Mouse (Mus musculus): ENCODE measurements at regions not wholly inside any gene's neighbourhood (a gene's known extent, or its start where the extent isn't known, plus 50 kb on each side); places are given as distances from the start of the nearest gene placed in this dataset.
A peak's percentile ranks its signal among the peaks of the same experiment; 100 is the strongest.

DNA sequence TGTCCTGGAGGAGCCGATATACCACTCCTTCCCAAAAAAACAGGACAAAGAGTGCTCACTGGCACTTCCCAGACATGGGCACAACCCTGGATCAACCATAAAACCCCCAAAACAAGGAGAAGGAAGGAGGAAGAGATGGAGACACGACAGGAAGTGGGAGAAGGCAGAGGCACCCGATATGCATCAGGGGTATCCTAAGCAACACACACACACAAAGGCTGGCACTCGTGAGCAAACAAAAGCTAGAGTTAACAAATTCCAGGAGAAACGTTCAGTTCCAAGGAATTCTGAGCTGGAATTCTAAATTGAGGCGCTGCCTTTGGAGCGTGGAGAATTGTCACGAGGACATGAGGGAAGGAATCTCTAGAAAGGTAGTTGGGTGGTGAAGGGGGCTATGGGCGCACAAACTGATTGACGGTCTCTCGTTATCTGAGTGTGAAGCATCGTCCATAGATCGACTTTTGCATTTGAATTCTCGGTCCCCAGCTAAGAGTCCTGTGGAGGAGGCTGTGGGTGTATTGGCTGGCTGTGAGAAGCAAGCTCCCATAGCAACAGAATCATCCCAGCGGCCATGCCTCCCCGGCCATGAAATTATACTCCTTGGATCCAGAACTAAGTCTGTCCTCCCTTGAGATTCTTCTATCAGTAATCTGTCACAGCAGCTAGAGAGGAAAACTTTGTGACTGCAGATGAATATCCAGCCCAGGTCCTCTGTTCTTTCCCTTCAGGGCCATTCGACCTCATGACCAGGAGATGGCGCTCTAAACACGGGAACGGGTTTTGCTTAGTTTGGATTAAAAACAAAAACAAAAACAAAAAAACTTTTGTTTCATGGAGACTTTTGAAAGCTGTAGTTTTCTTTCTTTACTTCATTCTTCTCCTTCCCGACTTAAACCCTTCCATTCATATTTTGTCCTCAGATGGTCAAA is 69.4 kb upstream of the Ptpn13 start:
- no peak for ATAC-seq (ENCODE audit: insufficient number of reproducible peaks, insufficient read depth, low FRiP score, low TSS enrichment)

DNA sequence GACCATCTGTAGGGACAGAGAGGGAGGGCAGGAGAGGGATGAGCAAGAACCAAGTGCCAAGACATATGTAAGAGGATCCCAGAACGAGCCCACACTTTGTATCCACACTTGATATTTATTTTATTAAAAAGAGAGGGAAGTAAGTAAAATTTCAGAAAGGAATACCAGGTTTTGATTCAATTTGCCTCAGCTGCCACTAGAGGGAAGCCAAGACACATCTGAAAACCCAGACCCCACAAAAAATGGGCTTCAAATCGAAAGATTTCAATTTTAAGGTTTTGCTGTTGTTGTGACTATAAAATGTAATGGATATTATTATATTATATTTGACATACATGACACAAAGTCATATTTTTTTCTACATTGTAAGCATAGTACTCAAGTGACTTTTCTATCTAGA is 81.1 kb upstream of the Ptpn13 start:
- Histone ChIP-seq H3K36me3 (no peaks in the 10 kb centered on the region), H3K4me3 (no peak overlapping the region), H3K9me3 (0 out of 2 replicates have a peak, but pooled peaks cover 6% of the 10 kb centered on the region), H3K9ac (no peak overlapping the region), H3K4me1 (no peaks in the 10 kb centered on the region), H3K27me3 (no peaks in the 10 kb centered on the region), H3K27ac (no peak overlapping the region), H3K4me2 (replicated peaks) (no peak overlapping the region)
- no peak for ATAC-seq (ENCODE audit: insufficient number of reproducible peaks, insufficient read depth, low FRiP score, low TSS enrichment)
- WGBS = 28% methylated on average over 2 of the region's 2 CpGs

More for the DNA sequence above, 69.4 kb upstream of the Ptpn13 start:
- WGBS = 45% methylated on average over 21 of the region's 21 CpGs
- no peak overlapping the region for H3K4me3 ChIP-seq
- no peak overlapping the region for H3K27ac ChIP-seq
- no peaks in the 10 kb centered on the region for H3K9me3 ChIP-seq
- no peaks in the 10 kb centered on the region for H3K4me1 ChIP-seq
- H3K27me3 ChIP-seq = no peaks in the 10 kb centered on the region
- H3K36me3 ChIP-seq = no peaks in the 10 kb centered on the region
- H3K9ac ChIP-seq = no peak overlapping the region
- peak overlapping the region; percentile 11; the same call in 1 of the 2 replicates for H3K4me2 ChIP-seq (replicated peaks)

DNA sequence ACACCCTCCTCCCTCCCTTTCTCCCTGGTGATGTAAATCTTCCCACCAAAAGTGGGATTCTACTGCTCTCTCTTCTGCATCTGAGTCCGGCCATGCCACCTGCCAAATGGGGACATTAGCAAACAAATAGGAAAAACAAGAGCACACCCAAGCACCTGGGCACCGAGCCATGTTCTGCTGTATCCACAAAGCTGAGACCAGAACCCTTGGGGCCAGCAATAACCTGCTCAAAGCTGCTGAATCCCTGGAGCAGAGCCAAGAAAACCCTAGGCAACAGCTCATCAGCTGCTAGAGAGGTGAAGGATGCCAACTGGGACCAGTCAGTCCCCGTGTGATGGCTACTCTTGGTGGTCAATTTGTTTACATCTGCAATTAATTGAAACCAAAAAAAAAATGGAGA is 83.5 kb upstream of the Ptpn13 start:
- ATAC-seq (ENCODE audit: insufficient number of reproducible peaks, insufficient read depth, low FRiP score, low TSS enrichment) = no peak
- peaks cover 5% of the 10 kb centered on the region for H3K4me1 ChIP-seq
- no peak overlapping the region for H3K27ac ChIP-seq
- no peak overlapping the region for H3K4me2 ChIP-seq (replicated peaks)
- no peaks in the 10 kb centered on the region for H3K27me3 ChIP-seq
- no peak overlapping the region for H3K4me3 ChIP-seq
- H3K9ac ChIP-seq = no peak overlapping the region
- WGBS = 57% methylated on average over 3 of the region's 3 CpGs
- H3K9me3 ChIP-seq = 0 out of 2 replicates have a peak, but pooled peaks cover 6% of the 10 kb centered on the region
- H3K36me3 ChIP-seq = no peaks in the 10 kb centered on the region

DNA sequence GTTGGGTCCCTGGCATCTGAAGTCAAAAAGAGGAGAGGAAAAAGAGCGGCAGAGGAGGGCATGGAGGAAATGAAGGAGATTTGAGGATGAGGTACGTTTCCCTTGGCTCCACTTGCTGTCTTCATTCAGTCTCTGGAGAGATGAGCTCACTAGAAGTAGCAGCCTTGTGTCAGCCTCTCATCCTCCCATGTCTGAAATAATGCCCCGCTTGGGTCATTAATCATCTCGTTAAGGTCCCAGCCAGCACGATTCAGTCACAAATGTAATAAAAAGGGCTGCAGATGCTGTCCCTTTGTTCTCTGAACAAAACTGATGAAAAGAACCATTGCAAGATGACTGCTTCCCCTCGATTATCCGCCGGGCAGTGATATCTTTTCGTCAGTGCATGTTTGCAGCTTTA is 84.4 kb upstream of the Ptpn13 start:
- Histone ChIP-seq H3K9me3 (no peaks in the 10 kb centered on the region), H3K27ac (no peak overlapping the region), H3K4me1 (peaks cover 5% of the 10 kb centered on the region), H3K4me2 (replicated peaks) (no peak overlapping the region), H3K27me3 (no peaks in the 10 kb centered on the region), H3K4me3 (no peak overlapping the region), H3K36me3 (no peaks in the 10 kb centered on the region), H3K9ac (no peak overlapping the region)
- WGBS = 58% methylated on average over 9 of the region's 9 CpGs
- ATAC-seq (ENCODE audit: insufficient number of reproducible peaks, insufficient read depth, low FRiP score, low TSS enrichment) = no peak

DNA sequence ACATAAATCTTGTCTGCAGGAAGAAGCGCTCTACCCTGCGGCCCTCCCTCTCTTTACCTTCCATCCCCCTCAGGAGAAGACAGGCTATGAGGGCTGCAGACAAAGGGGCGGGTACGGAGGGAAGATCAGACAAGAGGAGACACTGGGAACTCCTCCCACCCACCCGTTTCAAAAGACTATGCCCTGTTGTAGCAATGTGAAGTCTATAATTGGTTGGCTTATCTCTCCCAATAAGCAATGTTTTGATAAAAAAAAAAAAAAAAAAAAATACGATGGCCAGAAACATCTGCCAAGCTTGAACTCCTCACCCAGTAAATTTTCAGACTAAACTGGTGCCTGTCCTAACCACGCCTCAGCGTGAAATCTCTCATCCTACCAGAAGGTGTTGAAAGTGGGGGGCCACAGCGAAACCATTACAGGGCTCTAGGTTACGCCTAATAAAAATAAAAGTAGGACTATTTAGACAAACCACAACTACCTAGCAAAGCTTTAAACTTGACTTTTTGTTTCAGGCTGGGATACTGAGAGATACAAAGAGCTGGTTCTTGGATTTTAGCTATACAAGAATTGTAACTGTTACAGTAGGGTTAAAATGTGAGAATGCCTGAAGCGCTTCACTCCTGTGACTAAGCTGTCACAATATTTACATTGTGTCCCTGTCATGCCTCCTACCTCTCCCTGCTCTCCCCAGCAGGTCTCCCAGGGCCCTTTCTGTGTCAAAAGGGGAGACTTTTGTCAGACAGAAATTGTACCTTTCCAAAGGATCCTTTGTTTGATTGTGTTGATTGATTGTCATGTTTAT is 88.1 kb upstream of the Ptpn13 start:
- Histone ChIP-seq H3K9ac (no peak overlapping the region), H3K27me3 (no peaks in the 10 kb centered on the region), H3K36me3 (no peaks in the 10 kb centered on the region), H3K9me3 (no peaks in the 10 kb centered on the region), H3K4me3 (no peak overlapping the region), H3K4me2 (replicated peaks) (peak overlapping the region; percentile 16), H3K4me1 (peaks cover 5% of the 10 kb centered on the region), H3K27ac (no peak overlapping the region)
- 0 out of 2 replicates have a peak, but pooled peaks have one; percentile 41 for ATAC-seq (ENCODE audit: insufficient number of reproducible peaks, insufficient read depth, low FRiP score, low TSS enrichment)
- WGBS = 14% methylated on average over 11 of the region's 11 CpGs

DNA sequence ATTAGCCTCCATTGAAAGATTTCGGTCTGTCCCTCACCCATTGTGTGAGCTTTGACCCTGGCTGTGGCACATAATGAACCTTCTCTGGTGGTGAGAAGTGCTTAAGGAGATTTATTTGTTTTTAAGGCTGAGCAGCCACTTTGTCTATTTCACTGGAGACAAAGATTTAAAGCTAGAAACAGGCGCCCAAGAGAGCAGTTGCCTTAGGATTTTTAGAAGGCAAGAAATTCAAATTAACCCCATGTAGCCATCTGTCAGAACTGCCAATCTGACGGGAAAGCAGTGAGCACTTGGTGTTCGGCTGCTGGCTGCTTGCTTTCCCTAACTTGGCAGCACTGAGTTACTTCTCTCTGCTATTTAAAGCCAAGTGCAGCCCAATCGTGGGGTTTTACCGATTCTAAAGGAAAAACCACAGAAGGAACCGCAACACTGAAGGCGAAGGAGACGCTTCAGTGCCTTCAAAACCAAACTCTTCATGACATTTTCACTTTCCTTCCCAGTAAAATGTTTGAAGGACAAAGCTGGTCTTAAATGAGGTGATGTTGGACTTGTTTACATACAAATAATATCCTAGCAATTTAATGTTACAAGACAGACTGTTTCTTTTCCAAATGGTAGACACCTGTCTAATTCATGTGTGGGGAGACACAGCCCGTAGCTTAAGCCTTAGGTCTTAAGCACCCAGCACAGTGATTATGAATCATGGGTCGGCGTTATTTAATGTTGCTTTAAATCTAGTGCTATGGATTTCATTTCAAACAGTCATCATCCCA is 88.9 kb upstream of the Ptpn13 start:
- peaks cover 5% of the 10 kb centered on the region for H3K4me1 ChIP-seq
- no peak overlapping the region for H3K27ac ChIP-seq
- WGBS = 22% methylated on average over 12 of the region's 12 CpGs
- peak overlapping the region; percentile 16 for H3K4me2 ChIP-seq (replicated peaks)
- no peaks in the 10 kb centered on the region for H3K27me3 ChIP-seq
- no peak overlapping the region for H3K9ac ChIP-seq
- no peaks in the 10 kb centered on the region for H3K36me3 ChIP-seq
- ATAC-seq (ENCODE audit: insufficient number of reproducible peaks, insufficient read depth, low FRiP score, low TSS enrichment) = no peak
- no peak overlapping the region for H3K4me3 ChIP-seq
- no peaks in the 10 kb centered on the region for H3K9me3 ChIP-seq

DNA sequence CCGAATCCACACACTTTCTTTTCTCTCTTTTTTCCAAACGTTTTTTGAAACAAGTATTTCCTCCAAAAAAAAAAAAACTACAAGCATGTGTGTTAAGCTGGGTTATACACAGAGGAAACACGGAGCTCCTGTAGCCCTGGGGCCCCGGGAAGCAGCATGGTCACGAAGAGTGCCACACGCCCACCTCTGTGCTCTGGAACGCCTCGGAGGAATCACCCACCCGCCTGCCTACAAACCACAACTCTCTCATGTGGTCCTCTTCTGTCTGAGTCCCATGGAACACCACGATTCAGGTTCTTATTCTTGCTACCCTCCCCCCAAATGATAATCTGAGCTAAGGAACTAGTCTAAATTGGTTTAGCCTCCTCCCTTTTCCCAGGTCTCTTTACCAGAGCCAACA is 98.6 kb upstream of the Ptpn13 start:
- H3K9me3 ChIP-seq = no peaks in the 10 kb centered on the region

DNA sequence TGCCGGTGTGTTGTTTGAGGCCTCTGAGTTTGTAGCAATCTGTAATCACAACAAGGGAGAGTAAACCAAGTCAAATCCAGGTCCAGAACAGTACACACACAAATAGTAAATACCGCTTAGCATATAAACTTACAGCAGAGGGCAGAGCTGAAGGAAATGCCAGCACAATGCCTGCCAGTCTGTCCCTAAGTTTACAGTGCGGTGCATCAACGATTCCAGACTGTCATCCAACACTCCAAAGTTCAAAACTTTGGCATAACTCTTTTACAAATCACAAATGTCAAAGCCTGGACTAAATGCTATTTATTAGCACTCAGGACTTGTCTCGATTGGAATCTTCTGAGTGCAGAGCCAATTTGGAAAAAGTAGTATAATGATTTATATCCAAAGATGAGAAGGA is 104.7 kb upstream of the Ptpn13 start:
- 76% methylated on average over 5 of the region's 5 CpGs for WGBS
- Histone ChIP-seq H3K4me2 (replicated peaks) (no peak overlapping the region), H3K36me3 (no peaks in the 10 kb centered on the region), H3K4me1 (no peaks in the 10 kb centered on the region), H3K27ac (no peak overlapping the region), H3K4me3 (no peak overlapping the region), H3K27me3 (no peaks in the 10 kb centered on the region), H3K9me3 (no peaks in the 10 kb centered on the region), H3K9ac (no peak overlapping the region)
- no peak for ATAC-seq (ENCODE audit: insufficient number of reproducible peaks, insufficient read depth, low FRiP score, low TSS enrichment)

More for the DNA sequence above, 98.6 kb upstream of the Ptpn13 start:
- no peaks in the 10 kb centered on the region for H3K36me3 ChIP-seq
- H3K27me3 ChIP-seq = no peaks in the 10 kb centered on the region
- no peaks in the 10 kb centered on the region for H3K4me1 ChIP-seq
- H3K4me3 ChIP-seq = no peak overlapping the region
- no peak overlapping the region for H3K9ac ChIP-seq
- 66% methylated on average over 10 of the region's 10 CpGs for WGBS
- H3K27ac ChIP-seq = no peak overlapping the region
- ATAC-seq (ENCODE audit: insufficient number of reproducible peaks, insufficient read depth, low FRiP score, low TSS enrichment) = no peak
- H3K4me2 ChIP-seq (replicated peaks) = no peak overlapping the region

DNA sequence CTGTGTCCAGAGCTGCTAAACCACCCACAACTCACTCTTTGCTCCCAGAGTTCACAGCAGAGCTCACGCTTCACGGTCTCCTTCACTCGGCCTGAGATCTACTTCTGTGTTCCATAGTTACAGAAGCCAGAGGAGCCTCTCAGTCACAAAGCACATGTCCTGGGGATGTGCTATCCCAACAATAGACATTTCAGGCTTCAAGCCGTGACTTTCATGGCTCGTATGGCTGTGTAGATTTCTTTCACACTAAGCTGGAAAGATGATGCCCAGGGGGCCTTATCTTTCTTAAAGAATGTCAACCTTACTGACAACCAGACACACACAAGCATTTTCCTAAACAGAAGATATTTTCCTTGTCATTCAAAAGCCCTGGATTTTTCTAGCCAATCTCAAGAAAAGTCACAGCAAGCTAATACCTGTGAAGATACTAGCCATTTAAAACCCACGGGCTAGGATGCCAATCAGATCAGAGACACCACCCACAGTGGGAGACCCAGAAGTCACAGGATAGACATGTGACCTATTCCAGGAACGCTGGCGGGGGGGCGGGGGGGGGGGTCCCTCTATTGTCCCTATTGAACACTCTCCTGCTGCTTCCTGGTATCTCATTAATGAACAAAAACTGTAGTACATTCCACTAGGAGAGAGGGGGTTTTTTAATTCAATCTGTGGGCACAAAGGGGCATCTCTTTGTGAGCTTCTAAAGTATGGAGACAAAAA is 98.8 kb upstream of the Mapk10 start:
- Histone ChIP-seq H3K4me3 (no peak overlapping the region), H3K36me3 (no peaks in the 10 kb centered on the region), H3K9me3 (no peaks in the 10 kb centered on the region), H3K27ac (no peak overlapping the region), H3K4me2 (replicated peaks) (no peak overlapping the region), H3K9ac (no peak overlapping the region), H3K4me1 (no peaks in the 10 kb centered on the region), H3K27me3 (no peaks in the 10 kb centered on the region)
- no peak for ATAC-seq (ENCODE audit: insufficient number of reproducible peaks, insufficient read depth, low FRiP score, low TSS enrichment)
- 27% methylated on average over 9 of the region's 9 CpGs for WGBS

DNA sequence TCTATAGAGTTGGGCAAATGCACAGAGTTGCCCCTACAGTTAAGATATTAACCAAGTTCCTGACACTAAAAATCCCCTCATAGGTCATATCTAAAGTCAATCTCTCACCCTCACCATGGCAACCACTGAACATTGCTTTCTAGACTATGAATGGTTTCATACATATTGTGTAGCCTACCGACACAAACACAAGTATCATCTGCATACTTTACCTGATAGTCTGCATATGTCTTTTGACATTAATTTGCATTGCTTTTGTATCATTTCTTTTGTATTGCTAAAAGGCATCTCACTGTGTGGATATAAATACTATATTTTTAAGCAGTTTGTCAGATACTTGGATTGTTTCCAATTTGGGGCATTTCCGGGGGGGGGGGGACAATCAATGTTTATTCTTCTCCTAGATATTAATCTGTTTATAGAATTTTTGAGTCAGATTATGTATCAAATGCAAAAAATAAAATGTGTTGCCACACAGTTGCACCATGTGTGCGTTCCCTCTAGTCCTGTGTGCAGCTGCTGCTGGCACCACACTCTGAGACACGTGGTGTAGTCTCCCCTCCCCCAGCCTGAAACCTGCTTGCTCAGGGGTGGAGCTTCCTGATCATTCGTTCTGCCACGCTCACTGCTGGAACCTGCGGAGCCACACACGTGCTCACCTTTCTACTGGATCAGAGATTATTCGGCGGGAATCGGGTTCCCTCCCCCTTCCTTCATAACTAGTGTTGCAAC is 94.7 kb upstream of the Mapk10 start:
- no peak overlapping the region for H3K27ac ChIP-seq
- H3K4me3 ChIP-seq = no peak overlapping the region
- no peaks in the 10 kb centered on the region for H3K4me1 ChIP-seq
- no peaks in the 10 kb centered on the region for H3K36me3 ChIP-seq
- H3K9me3 ChIP-seq = no peaks in the 10 kb centered on the region
- 74% methylated on average over 11 of the region's 11 CpGs for WGBS
- no peaks in the 10 kb centered on the region for H3K27me3 ChIP-seq
- no peak for ATAC-seq (ENCODE audit: insufficient number of reproducible peaks, insufficient read depth, low FRiP score, low TSS enrichment)
- no peak overlapping the region for H3K9ac ChIP-seq
- no peak overlapping the region for H3K4me2 ChIP-seq (replicated peaks)

Measured in embryonic facial prominence, embryonic 12.5 days (tissue).